Mouse (Mus musculus): ENCODE data around the gene Trmo. TPM values are rescaled to one million over a fixed set of nuclear protein-coding genes. Genes with fewer than 3 reads are reported as not detected.
A peak's percentile ranks its signal among the peaks of the same experiment; 100 is the strongest.

Trmo gene
- 8.0 and 9.1 TPM in 2 replicates for polyA plus RNA-seq (2014; fragmentation: Nextera tagmentation; extraction: Ambion mirVana)

DNA sequence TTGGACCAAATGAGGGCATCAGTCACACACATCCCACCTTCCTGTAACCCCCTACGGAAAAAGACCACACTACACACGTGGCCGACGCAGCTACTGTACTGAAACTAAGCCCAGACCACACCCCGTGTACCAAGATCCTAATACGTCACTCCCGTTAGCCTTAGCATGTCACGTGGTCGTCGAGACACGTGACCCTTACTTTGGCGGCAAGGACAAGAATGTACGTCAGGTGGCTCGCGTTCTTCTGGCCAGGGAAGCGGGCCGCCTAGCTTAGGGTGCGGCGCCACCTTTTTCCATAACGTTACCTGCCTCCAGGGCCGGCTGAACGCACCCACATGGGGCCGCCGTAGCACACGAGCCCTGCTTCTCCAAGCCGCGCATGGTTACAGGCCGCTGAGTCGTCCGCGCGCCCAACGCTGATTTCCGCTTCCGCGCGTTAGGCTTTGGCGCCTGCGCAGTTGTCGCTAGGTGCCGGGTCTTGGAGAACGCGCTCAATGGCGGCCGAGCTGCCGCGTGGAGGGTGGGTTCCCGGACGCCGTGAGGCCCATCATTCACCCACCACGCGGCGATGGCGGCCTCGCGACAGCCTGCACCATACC is at the start of gene Trmo:
Gene Trmo, minus strand, starts transcription at position 425 of the 599 bp plus-strand sequence.
- WGBS, result under 1% methylated on average over 56 of the region's 56 CpGs
- Histone ChIP-seq H3K9ac (ENCODE audit: low read length) (peak within 1 kb of the TSS; percentile 90), H3K4me1 (ENCODE audit: control insufficient read depth in 2 of 2, insufficient read depth in 2 of 2, low read length in 2 of 2) (0 out of 4 replicates have a peak, but pooled peaks cover 0 to 3% of the 10 kb centered on the region in 2 experiments), H3K27ac (replicated peaks in 1 of 2; ENCODE audit: control insufficient read depth in 1 of 2, insufficient read depth in 1 of 2, low read depth in 2 of 2, low read length in 2 of 2) (peak within 1 kb of the TSS; percentile 92 to 97), H3K36me3 (ENCODE audit: control insufficient read depth, insufficient read depth, low read length) (peaks cover 36% of the 10 kb centered on the region), H3K4me2 (ENCODE audit: low read length) (peak within 1 kb of the TSS; percentile 70), H3K9me3 (ENCODE audit: control insufficient read depth, low read length) (no peaks in the 10 kb centered on the region), H3K4me3 (ENCODE audit: control insufficient read depth in 1 of 2, insufficient read depth in 1 of 2, low read depth in 1 of 2, low read length in 2 of 2) (peak within 1 kb of the TSS; percentile 66 to 87), H3K27me3 (ENCODE audit: control insufficient read depth, insufficient read depth, low read length) (no peaks in the 10 kb centered on the region)
- ATAC-seq (ENCODE audit: insufficient number of reproducible peaks, insufficient read depth, low FRiP score, low read depth), result peak; percentile 92

DNA sequence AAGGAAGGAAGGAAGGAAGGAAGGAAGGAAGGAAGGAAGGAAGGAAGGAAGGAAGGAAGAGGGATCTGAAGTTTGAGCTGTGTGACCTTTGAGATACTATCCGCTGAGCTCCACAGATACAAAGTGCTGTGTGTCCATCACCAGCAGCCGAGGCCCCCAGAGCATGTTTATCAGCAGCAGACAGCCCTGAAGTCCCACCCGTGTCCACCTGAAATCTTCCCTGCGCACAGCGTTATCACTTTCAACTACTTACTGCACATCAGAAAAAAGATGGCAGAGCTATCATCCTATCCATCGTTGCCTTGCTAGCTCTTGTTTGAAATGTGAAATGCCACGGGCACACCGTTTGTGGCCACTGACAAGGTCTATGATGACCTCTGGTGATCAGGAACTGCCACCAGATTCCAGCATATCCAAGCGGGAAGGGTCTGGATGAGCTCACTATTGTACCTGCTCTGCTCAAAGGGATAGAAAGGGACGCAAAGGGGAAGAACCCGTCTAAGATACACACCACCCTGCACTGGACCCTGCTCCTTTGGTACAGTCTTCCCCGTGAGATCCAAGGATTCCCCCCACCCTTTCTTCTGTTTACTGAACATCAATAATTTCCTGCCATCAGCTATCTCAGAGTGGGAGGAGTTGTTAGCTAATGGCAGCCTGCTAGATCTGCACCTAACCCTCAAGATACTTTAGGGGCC is 43.3 kb upstream of the Trmo start:
- Histone ChIP-seq H3K4me2 (ENCODE audit: low read length) (no peak overlapping the region), H3K36me3 (ENCODE audit: control insufficient read depth, insufficient read depth, low read length) (no peaks in the 10 kb centered on the region), H3K9ac (ENCODE audit: low read length) (no peak overlapping the region), H3K27me3 (ENCODE audit: control insufficient read depth, insufficient read depth, low read length) (no peaks in the 10 kb centered on the region), H3K4me3 (ENCODE audit: control insufficient read depth in 1 of 2, insufficient read depth in 1 of 2, low read depth in 1 of 2, low read length in 2 of 2) (no peak overlapping the region), H3K27ac (replicated peaks in 1 of 2; ENCODE audit: control insufficient read depth in 1 of 2, insufficient read depth in 1 of 2, low read depth in 2 of 2, low read length in 2 of 2) (no peak overlapping the region), H3K9me3 (ENCODE audit: control insufficient read depth, low read length) (no peaks in the 10 kb centered on the region), H3K4me1 (ENCODE audit: control insufficient read depth in 2 of 2, insufficient read depth in 2 of 2, low read length in 2 of 2) (no peaks in the 10 kb centered on the region)
- ATAC-seq (ENCODE audit: insufficient number of reproducible peaks, insufficient read depth, low FRiP score, low read depth), result no peak
- WGBS, result 68% methylated on average over 12 of the region's 12 CpGs

DNA sequence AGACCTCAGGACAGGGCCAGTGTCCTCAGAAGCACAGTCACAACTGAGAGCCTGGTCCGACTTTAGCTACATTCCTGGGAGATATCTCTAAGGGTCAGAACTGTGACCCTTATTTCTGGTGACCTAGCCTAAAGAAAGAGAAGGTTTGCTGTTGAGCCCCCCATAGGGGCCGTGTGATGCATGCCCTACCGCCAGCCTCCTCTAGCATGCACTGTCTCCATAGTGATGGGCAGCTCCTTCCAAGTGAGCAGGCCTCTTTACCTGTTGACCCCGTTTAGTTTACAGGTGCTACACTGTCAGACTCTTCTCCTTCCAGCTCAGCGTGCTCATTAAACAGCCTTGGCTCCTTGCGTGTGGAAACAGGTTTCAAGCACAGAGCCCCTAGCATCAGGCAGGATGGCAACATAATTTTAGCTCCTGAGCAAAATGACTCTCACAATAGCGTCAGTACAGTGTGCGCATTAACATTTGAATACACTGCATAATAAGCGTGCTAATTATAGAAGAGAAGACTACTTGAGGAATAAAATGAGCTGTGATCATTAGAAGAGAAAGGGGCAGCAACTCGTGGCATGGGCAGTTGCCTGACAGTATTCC is 39.8 kb upstream of the Trmo start:
- H3K36me3 ChIP-seq (ENCODE audit: control insufficient read depth, insufficient read depth, low read length), result no peaks in the 10 kb centered on the region
- no peaks in the 10 kb centered on the region for H3K4me1 ChIP-seq (ENCODE audit: control insufficient read depth in 2 of 2, insufficient read depth in 2 of 2, low read length in 2 of 2)
- no peak for ATAC-seq (ENCODE audit: insufficient number of reproducible peaks, insufficient read depth, low FRiP score, low read depth)
- H3K27me3 ChIP-seq (ENCODE audit: control insufficient read depth, insufficient read depth, low read length), result no peaks in the 10 kb centered on the region
- no peak overlapping the region for H3K4me3 ChIP-seq (ENCODE audit: control insufficient read depth in 1 of 2, insufficient read depth in 1 of 2, low read depth in 1 of 2, low read length in 2 of 2)
- no peak overlapping the region for H3K9ac ChIP-seq (ENCODE audit: low read length)
- WGBS, result 59% methylated on average over 10 of the region's 10 CpGs
- no peak overlapping the region for H3K4me2 ChIP-seq (ENCODE audit: low read length)
- H3K27ac ChIP-seq (replicated peaks in 1 of 2; ENCODE audit: control insufficient read depth in 1 of 2, insufficient read depth in 1 of 2, low read depth in 2 of 2, low read length in 2 of 2), result no peak overlapping the region
- H3K9me3 ChIP-seq (ENCODE audit: control insufficient read depth, low read length), result no peaks in the 10 kb centered on the region

DNA sequence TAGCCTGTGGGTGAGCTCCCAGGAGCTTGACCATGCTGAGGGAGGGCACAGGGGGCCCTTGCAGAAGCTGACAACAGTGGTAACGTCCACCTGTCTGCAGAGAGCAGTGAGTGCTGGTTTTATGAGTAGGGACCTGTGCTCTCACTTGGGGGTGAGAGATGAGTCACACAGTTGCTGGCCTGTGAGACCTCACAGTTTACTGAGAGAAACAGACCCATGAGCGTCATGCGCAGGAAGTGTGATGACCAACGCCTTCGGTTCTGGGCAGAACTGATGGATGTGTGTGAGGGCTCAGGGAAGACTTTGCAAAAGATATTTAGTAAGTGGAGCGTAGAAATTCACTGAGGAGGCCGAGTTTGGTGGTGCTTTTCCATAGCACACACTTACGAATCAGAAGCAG is 33.4 kb upstream of the Trmo start:
- H3K9ac ChIP-seq (ENCODE audit: low read length), result no peak overlapping the region
- ATAC-seq (ENCODE audit: insufficient number of reproducible peaks, insufficient read depth, low FRiP score, low read depth), result no peak
- H3K36me3 ChIP-seq (ENCODE audit: control insufficient read depth, insufficient read depth, low read length), result no peaks in the 10 kb centered on the region
- no peak overlapping the region for H3K27ac ChIP-seq (replicated peaks in 1 of 2; ENCODE audit: control insufficient read depth in 1 of 2, insufficient read depth in 1 of 2, low read depth in 2 of 2, low read length in 2 of 2)
- H3K4me3 ChIP-seq (ENCODE audit: control insufficient read depth in 1 of 2, insufficient read depth in 1 of 2, low read depth in 1 of 2, low read length in 2 of 2), result no peak overlapping the region
- no peaks in the 10 kb centered on the region; a peak in 1 of 4 replicates for H3K4me1 ChIP-seq (ENCODE audit: control insufficient read depth in 2 of 2, insufficient read depth in 2 of 2, low read length in 2 of 2)
- H3K4me2 ChIP-seq (ENCODE audit: low read length), result no peak overlapping the region
- H3K27me3 ChIP-seq (ENCODE audit: control insufficient read depth, insufficient read depth, low read length), result no peaks in the 10 kb centered on the region
- WGBS, result 78% methylated on average over 8 of the region's 8 CpGs
- no peaks in the 10 kb centered on the region for H3K9me3 ChIP-seq (ENCODE audit: control insufficient read depth, low read length)

DNA sequence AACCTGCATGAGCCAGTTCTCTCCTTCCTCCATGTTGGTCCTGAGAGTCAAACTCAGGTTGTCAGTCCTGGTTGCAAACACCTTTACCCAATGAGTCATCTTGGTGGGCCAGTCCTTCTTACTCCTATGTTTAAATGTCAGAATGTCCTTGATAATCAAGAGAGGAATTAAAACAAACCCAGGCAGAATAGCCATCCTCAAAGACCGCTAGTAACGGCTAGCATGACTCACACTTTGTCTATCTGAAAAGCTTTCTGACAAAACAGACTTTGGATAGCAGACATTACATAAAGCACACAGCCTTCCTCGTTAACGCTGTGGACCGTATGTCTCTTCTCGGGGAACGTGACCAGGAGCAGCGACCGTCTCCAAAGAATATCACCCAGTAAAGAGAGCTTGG is 29.6 kb upstream of the Trmo start:
- no peak overlapping the region for H3K9ac ChIP-seq (ENCODE audit: low read length)
- H3K36me3 ChIP-seq (ENCODE audit: control insufficient read depth, insufficient read depth, low read length), result no peaks in the 10 kb centered on the region
- no peaks in the 10 kb centered on the region; a peak in 1 of 4 replicates for H3K4me1 ChIP-seq (ENCODE audit: control insufficient read depth in 2 of 2, insufficient read depth in 2 of 2, low read length in 2 of 2)
- no peak for ATAC-seq (ENCODE audit: insufficient number of reproducible peaks, insufficient read depth, low FRiP score, low read depth)
- H3K4me3 ChIP-seq (ENCODE audit: control insufficient read depth in 1 of 2, insufficient read depth in 1 of 2, low read depth in 1 of 2, low read length in 2 of 2), result no peak overlapping the region
- no peaks in the 10 kb centered on the region for H3K27me3 ChIP-seq (ENCODE audit: control insufficient read depth, insufficient read depth, low read length)
- H3K4me2 ChIP-seq (ENCODE audit: low read length), result no peak overlapping the region
- whole genome bisulfite sequencing, result 66% methylated on average over 9 of the region's 9 CpGs
- no peak overlapping the region for H3K27ac ChIP-seq (replicated peaks in 1 of 2; ENCODE audit: control insufficient read depth in 1 of 2, insufficient read depth in 1 of 2, low read depth in 2 of 2, low read length in 2 of 2)
- H3K9me3 ChIP-seq (ENCODE audit: control insufficient read depth, low read length), result no peaks in the 10 kb centered on the region

DNA sequence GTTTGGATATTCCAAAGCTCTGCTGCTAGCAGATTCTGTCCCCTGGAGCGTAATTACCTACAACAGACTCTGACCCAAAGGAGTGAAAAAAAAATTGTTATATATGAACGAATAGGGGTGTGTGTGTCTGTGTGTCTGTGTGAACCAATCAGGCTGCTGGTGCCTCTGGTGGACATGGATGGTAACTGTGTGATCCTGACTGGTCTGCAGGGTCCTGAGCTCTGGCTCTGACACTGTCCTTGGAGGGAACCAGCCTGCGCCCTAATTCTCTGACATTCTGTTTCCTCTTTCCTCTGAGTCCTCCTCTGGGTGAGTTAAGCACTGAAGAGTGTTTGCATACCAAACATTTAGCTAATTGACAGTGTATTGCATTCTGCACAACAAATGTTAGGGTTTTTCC is 28.3 kb upstream of the Trmo start:
- 69% methylated on average over 3 of the region's 3 CpGs for WGBS
- Histone ChIP-seq H3K4me2 (ENCODE audit: low read length) (no peak overlapping the region), H3K4me1 (ENCODE audit: control insufficient read depth in 2 of 2, insufficient read depth in 2 of 2, low read length in 2 of 2) (no peaks in the 10 kb centered on the region; a peak in 1 of 4 replicates), H3K27ac (replicated peaks in 1 of 2; ENCODE audit: control insufficient read depth in 1 of 2, insufficient read depth in 1 of 2, low read depth in 2 of 2, low read length in 2 of 2) (no peak overlapping the region), H3K4me3 (ENCODE audit: control insufficient read depth in 1 of 2, insufficient read depth in 1 of 2, low read depth in 1 of 2, low read length in 2 of 2) (no peak overlapping the region), H3K9ac (ENCODE audit: low read length) (no peak overlapping the region), H3K9me3 (ENCODE audit: control insufficient read depth, low read length) (no peaks in the 10 kb centered on the region), H3K27me3 (ENCODE audit: control insufficient read depth, insufficient read depth, low read length) (no peaks in the 10 kb centered on the region), H3K36me3 (ENCODE audit: control insufficient read depth, insufficient read depth, low read length) (no peaks in the 10 kb centered on the region)
- no peak for ATAC-seq (ENCODE audit: insufficient number of reproducible peaks, insufficient read depth, low FRiP score, low read depth)

DNA sequence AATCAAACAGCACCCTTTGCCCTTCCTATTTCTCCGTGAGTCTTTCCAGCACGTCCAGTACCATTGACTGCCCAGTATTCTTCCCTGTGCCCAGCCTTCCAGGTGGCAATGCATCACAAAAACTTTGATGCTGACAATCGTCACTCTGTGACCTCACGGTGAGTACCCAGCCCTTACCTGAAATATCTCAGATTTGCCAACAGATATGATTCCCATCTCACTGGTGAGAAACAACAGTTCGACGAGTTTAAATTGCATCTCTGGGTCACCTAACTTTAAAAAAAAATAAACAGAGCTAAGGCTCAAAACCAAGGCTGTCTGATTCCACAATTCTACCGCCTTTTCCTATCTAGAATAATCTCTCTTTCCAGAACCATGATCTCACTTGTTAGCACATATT is 24.2 kb upstream of the Trmo start, which contains the start of gene Hemgn:
Gene Hemgn, minus strand, starts transcription at position 101 of the 400 bp plus-strand sequence.
- Histone ChIP-seq H3K4me1 (ENCODE audit: control insufficient read depth in 2 of 2, insufficient read depth in 2 of 2, low read length in 2 of 2) (no peaks in the 10 kb centered on the region), H3K4me3 (ENCODE audit: control insufficient read depth in 1 of 2, insufficient read depth in 1 of 2, low read depth in 1 of 2, low read length in 2 of 2) (no peak within 1 kb of the TSS), H3K36me3 (ENCODE audit: control insufficient read depth, insufficient read depth, low read length) (no peaks in the 10 kb centered on the region), H3K9me3 (ENCODE audit: control insufficient read depth, low read length) (no peaks in the 10 kb centered on the region), H3K27me3 (ENCODE audit: control insufficient read depth, insufficient read depth, low read length) (no peaks in the 10 kb centered on the region), H3K9ac (ENCODE audit: low read length) (no peak within 1 kb of the TSS), H3K27ac (replicated peaks in 1 of 2; ENCODE audit: control insufficient read depth in 1 of 2, insufficient read depth in 1 of 2, low read depth in 2 of 2, low read length in 2 of 2) (no peak within 1 kb of the TSS), H3K4me2 (ENCODE audit: low read length) (no peak within 1 kb of the TSS)
- WGBS, result 70% methylated on average over 7 of the region's 7 CpGs
- ATAC-seq (ENCODE audit: insufficient number of reproducible peaks, insufficient read depth, low FRiP score, low read depth), result no peak
